Mouse (Mus musculus) c-Kit-positive CD71-positive TER-119-positive erythroid progenitor cells, embryonic 14.5 days (primary cell): ENCODE data around the gene Olfr453.

ENCODE experiments used
- DNase-seq: peaks from one replicate; pipeline ENCODE4 v3.0.0-alpha.2; 2013; ENCODE audit warnings: low spot score

Olfr453 gene

DNA sequence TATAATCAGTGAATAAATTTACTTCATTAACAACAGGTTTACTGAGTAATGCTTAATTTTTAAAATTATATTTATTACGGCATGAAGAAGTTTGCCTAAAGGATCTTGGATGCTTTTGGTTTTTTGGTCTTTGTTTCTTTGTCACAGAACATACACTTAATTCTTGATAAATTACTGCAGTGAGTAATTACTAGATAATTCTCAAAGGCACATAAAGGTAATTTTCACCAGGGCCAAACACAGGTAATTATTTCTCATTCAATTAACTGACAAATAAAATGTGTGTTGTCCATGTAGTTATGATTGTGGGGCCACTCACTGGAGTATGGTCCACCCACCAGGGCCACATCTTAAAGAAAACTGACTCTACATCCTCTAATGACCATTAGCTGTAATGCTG is at the start of gene Olfr453:
Gene Olfr453 (plus strand): TSS at position 301 of the 400 bp plus-strand sequence.
- no peak for DNase-seq

GRCm38 (mm10) chr6:42689761-42690160 is 49.4 kb upstream of the Olfr453 start:
- no peak for DNase-seq

GRCm38 (mm10) chr6:42692154-42692516 is 47.0 kb upstream of the Olfr453 start:
- no peak for DNase-seq

DNA sequence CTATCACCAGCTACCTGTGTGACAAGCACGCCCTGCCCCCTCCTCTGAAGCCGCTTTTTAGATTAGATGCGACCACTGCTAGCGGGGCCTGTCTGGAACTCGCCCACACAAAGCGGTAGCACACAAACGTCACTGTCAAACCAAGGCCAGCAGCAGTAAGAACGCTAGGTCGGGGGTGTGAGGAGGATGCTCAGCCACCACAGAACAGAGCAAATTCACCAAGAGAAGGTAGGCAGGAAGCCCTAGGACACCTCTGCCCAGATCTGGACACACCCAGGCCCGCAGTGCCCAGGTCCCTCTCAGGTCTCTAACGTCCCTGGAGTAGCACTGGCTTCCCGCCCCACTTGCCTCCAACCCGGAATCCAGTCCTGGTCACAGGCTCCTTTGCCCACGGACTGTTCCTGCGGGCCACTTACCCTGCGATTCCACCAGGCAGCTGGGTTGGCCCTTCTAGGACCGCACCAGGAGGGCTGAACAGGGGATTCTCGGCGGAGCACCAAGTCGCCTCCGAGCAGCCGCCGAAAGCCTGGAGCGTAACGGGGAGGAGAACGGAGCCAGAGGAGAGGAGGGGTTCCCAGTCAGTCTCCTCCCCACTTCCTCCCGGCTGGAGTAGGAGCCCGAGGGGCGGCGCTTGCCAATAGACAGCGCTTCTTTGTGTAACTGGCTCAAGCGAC is 46.5 kb upstream of the Olfr453 start:
- DNase-seq: no peak

DNA sequence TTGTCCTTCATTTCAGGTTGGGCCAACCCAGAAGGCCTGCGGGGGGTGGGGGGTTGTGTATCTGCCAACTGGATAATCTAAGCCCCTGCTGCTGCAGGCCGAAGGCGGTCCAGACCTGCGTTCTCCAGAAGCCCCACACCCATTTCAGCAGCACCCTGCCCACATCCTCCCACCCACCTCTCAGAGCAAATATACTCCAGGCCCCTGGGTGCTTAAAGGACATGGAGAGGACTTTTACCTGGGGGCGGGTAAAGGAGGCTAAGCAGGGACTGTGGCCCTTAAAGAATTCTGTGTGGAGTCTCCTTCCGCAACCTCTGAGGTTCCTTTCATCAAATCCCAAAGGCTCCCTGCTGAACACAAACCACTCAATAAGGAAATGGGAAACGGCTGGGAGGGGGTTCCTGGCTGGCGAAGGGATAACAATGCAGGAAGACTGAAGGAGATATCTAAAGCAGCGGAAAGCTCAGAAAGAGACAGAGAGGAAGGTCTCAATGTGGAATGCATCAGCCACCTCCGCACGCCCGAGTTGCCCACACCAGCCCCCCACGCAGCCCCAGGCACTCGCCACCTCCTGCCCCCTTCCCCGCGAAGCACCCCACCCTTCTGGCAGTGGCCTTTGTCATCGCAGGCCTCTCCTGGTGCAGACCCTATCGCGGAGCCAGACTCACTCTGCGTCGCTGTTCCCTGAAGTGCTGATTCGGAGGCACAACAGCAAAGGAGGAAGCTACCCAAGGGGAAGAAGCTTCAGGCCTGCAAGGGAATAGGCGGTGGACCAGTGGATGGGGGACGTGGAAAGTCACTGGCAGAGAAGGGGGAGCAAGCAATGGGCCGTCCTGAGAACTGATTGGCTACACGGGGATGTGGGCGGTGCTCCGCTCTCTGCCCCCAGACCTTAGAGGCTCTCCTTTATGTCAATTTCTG is 29.6 kb upstream of the Olfr453 start, which contains the start of gene Tcaf1:
Gene Tcaf1 (minus strand): TSS at position 798 of the 921 bp plus-strand sequence.
- DNase-seq: no peak

GRCm38 (mm10) chr6:42714668-42715067 is 24.5 kb upstream of the Olfr453 start:
- no peak for DNase-seq

- DNase-seq: no peak
Measured at GRCm38 (mm10) chr6:42717973-42718372, 21.2 kb upstream of the Olfr453 start.

DNA sequence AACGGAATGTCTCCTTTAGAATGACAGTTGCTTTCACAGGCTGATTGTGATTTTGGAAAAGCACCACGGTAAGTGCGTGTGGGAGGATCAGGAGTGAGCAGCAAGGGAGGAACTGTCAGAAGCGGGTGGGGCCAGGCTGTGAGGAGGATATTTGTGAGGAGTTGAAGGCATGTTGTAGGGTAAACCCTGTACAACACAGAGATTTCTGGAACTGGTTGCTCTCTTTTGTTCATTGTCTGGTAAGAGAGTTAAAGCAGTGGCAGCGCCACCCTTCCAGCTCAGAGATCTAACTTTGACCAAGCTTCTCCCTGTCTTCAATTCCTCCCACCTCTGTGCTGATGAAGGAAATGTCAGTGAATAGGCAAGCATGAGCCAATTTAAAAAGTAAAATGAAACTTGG is 3.1 kb downstream of the Olfr453 start:
- DNase-seq: no peak

GRCm38 (mm10) chr6:42747846-42748245 is 8.7 kb downstream of the Olfr453 start:
- no peak for DNase-seq

- DNase-seq: no peak
Measured at GRCm38 (mm10) chr6:42756104-42756503, 16.9 kb downstream of the Olfr453 start, which contains the start of gene Olfr38. Gene Olfr38, plus strand, starts transcription at chr6:42756404.

- DNase-seq: no peak
Measured at GRCm38 (mm10) chr6:42777066-42777465, 37.9 kb downstream of the Olfr453 start.

- no peak for DNase-seq
Measured at GRCm38 (mm10) chr6:42784793-42785192, 45.6 kb downstream of the Olfr453 start, which contains the start of gene Olfr452. Gene Olfr452, plus strand, starts transcription at chr6:42785093.

GRCm38 (mm10) chr6:42790247-42790948 is 51.2 kb downstream of the Olfr453 start:
- DNase-seq: no peak

- no peak for DNase-seq
Measured at GRCm38 (mm10) chr6:42790949-42791556, 51.9 kb downstream of the Olfr453 start.

GRCm38 (mm10) chr6:42794982-42795381 is 55.8 kb downstream of the Olfr453 start:
- DNase-seq: no peak
